Mouse (Mus musculus) frontal cortex, postnatal 14 days (tissue): Measurements from ENCODE around the gene Cldn6.

Experiments used
- DNase-seq, 2 experiments: peaks; one replicate each; pipeline ENCODE4 v3.0.0; 2022; ENCODE audit warnings: low spot score in 2 of 2

Cldn6 gene

GRCm38 (mm10) chr17:23722376-23723125, 43.5 kb downstream of the Cldn6 start, which contains the start of gene 1520401A03Rik:
TSS of gene 1520401A03Rik (minus strand) at chr17:23722783.
- no peak for DNase-seq

- DNase-seq, result no peak
Measured at GRCm38 (mm10) chr17:23725477-23725876, 46.4 kb downstream of the Cldn6 start.

DNA sequence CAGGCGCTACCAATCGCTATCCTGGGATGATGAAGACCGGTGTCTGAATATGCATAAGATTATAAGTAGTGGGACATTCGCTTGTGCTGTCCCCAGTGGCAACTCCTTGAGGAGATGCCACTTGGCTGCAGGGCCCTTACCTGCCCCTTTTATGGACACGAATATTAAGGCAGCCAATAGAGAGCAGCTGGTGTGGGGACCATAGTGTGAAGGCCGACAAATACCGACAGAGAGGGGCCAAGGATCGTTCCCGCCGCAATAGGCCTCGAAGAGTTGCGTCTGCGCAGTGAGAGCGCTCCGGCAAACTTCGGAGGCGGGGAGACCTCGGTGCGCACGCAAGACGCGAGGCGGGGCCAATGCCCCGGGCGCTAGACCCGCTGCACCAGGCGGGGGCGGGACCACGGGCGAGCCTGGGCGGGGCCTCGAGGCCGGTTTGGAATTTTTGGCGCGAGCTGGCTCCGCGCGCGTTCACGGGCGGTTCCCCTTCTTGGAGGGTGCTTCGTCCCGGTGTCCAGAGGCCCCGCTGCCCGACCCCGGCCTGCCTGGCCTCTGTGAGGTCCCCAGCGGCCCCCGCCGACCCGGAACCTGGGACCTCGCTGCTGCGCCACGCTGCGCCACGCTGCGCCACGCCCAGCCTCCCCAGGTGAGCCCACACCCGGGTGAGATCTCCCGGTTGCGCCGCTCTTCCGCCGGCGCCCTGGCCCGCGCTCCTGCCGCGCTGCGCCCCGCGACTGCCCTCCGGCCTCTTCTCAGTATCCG, 47.1 kb downstream of the Cldn6 start, which contains the start of gene Pkmyt1:
Gene Pkmyt1 (plus strand): TSS at position 338 of the 759 bp plus-strand sequence.
- DNase-seq, result peak; percentile 84 to 89

GRCm38 (mm10) chr17:23726758-23727142, 47.7 kb downstream of the Cldn6 start:
- DNase-seq, result peak in 1 of 2 experiments; percentile 48

- no peak for DNase-seq
Measured at GRCm38 (mm10) chr17:23730441-23730840, 51.4 kb downstream of the Cldn6 start.
